Mouse (Mus musculus): Measurements from ENCODE around the gene Satb2.
"Not testable (repeated sequence)": the region's sequence is repeated elsewhere in the genome, so short reads cannot be mapped to it uniquely, and the experiment has no call there.

GRCm38 (mm10) chr1:56782139-56782538 lies 196.3 kb downstream of the Satb2 start:
- not testable (repeated sequence) for TF ChIP-seq CTCF (conservative IDR thresholded peaks at IDR 0.05 in 1 of 2, IDR thresholded peaks at IDR 0.05 in 1 of 2; ENCODE audit: low read depth in 2 of 2, low read length in 2 of 2); USF1 (IDR thresholded peaks at IDR 0.05; ENCODE audit: low read depth, low read length); POLR2A (IDR thresholded peaks at IDR 0.05; ENCODE audit: low read depth, low read length); EP300 (IDR thresholded peaks at IDR 0.05; ENCODE audit: low read length); USF2 (conservative IDR thresholded peaks at IDR 0.05; ENCODE audit: low read depth, low read length); POLR2AphosphoS2 (IDR thresholded peaks at IDR 0.05; ENCODE audit: low read depth, low read length); ELF1 (IDR thresholded peaks at IDR 0.05; ENCODE audit: low read depth, low read length); RCOR1 (conservative IDR thresholded peaks at IDR 0.05; ENCODE audit: low read depth, low read length); MXI1 (IDR thresholded peaks at IDR 0.05; ENCODE audit: low read depth, low read length); TCF12 (IDR thresholded peaks at IDR 0.05; ENCODE audit: low read depth, low read length)

Data from CH12.LX (cell line).